Mouse (Mus musculus) T-helper 2 cell (primary cell): Measurements from ENCODE around the gene Rit1.

Experiments
- in situ Hi-C: fragments of 300-600 bp; cut with MboI, MseI; formaldehyde crosslinking; loops from one replicate; pipeline ENCODE4 v1.15.1; 2025; ENCODE audit warnings: high pct_unique_total_duplicates

Rit1 gene

GRCm38 (mm10) chr3:88716399-88717197, at the start of gene Rit1:
Gene Rit1 (plus strand): TSS chr3:88716838.
- in situ Hi-C loops = loop anchor here (25.0 kb wide), 1 partner anchor 779 kb away; the partner anchor contains the start of genes Crabp2, Isg20l2 and Rrnad1

DNA sequence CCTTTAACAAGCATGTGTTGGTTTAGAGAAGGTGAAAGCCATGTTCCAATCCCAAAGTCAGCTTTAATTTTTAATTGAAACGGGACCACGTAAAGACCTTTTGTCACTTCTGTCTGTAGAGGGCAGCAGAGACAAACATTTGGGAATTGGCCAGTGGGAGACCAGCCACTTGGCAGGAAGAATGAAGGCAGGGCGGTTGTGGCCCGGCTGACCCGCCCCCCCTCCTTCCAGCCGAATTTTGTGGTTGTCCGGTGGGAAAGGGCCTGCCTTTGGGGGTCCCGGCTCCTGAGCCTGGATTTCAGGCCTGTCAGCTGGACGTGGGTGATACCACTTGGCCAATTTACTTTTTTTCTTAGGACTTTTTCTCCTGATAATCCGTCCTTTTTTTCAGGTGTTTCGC, 39.2 kb upstream of the Rit1 start:
- in situ Hi-C loops = loop anchor here (5.0 kb wide), 1 partner anchor 70 kb away; no protein-coding TSS in a partner anchor

DNA sequence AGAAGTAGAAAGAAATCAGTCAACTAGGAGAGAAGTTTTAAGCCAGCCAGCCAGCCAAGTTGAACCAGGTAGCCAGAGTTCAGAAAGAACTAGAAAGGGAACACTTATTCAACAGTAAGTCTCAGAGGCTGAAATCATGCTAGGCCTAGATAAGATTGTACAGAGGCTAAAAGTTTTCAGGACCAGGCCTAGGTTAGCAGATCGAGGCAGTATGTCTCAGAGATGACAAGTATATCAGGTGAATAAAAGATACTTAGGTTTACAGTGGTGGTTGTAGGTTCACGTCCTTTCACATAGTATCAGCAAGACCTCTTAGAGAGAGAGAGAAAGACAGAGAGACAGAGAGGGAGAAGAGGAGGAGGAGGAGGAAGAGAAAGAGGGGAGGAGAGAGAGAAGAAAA, 32.8 kb upstream of the Rit1 start:
- in situ Hi-C loops = loop anchor here (10.0 kb wide), 2 partner anchors 339 to 1391 kb away; partner anchors contain the start of gene Tpm3

DNA sequence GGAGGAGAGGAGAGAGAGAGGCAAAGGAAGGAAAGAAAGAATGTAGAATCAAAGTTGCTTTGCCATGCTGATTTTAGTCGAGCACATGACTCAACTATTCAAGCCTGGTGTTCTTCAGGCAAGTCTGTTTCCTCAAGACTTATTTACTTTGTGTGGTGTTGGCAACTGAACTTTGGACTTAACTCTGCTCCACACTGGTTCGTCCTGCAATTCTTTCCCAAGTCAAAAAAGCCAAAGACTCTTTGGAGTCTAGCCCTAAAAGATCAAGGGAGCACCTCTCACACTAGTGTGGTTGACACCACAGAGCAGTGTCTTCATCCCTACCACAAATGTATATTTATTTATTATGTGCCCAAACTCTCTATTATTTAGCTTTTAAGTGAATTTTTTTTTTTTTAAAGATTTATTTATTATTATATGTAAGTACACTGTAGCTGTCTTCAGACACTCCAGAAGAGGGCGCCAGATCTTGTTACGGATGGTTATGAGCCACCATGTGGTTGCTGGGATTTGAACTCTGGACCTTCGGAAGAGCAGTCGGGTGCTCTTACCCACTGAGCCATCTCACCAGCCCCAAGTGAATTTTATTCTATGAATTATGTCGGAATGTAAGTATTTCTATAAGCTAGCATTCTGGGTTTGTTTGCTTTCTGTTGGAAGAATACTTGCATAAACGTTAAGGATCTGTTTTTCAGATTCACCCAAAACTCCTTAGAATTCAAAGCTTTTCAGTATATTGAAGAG, 32.2 kb upstream of the Rit1 start:
- in situ Hi-C loops = loop anchor here (10.0 kb wide), 2 partner anchors 340 to 1390 kb away; partner anchors contain the start of gene Tpm3

DNA sequence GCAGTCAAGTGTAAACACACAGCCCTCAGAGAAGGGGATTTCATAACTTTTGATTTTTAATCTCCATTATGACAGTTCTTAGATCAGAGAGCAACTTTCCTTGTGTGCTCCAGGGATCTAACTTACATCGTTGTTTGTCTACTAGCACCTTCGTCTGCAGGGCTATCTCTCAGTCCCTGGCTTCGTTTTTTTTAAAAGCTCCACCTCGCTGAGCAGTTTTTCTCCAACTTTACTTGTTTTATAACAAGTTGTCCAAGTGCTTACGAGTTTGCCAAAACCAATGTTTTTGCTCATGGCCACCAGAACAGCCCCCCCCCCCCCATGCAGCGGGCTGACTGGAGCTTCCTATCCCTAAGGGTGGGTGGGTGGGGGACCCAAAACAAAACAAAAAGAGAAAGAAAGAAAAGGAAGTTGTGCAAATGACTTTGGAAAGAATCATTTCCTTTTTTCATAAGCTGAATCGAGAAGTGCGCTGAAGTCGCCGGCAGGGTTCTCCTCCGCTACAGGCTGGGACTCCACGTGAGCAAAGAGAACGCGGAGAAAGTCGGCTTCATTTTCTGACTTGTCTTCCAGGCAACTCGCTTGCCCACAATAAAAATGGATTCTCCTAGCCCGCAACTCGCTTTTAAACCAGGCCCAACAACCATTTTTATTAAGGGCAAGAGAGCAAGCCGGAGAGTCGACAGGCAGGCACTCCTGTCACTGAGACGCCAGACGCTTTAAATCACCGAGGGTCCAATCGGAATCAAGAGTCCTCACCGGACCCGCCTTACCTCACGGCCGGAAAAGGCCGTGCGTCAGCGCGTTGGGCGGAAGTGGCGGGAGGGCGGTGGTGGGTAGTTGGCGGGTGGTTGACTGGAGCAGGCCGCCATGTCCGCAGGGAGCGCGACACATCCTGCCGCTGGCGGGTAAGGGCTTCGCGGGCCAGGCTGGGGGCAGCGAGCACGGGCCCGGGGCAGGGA, 31.4 kb upstream of the Rit1 start, which contains the start of gene Khdc4:
Gene Khdc4 (plus strand): TSS at position 824 of the 962 bp plus-strand sequence.
- in situ Hi-C loops = loop anchor here (10.0 kb wide), 2 partner anchors 340 to 1390 kb away; partner anchors contain the start of gene Tpm3

DNA sequence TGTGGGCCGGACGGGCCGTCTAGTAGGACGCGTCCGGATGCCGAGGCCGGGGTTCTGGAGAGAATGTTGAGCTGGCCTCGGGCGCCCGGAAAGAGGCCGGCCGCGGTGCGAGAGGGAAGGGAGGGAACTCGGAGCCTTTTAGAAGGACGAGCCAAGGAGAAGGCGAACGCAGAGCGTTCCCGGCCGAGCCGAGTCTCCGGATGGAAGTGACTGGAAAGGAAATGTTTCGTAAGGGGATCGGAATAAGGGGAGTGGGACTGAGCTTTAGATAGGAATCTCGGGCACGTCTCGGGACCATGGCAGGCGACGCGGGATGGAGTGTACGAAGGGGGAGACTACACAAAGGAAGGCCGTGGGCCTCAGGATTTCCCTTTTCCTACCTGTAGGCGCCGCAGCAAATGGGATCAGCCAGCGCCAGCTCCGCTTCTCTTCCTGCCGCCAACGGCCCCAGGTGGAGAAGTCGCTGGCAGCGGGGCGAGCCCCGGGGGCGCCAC, 30.6 kb upstream of the Rit1 start:
- in situ Hi-C loops = loop anchor here (10.0 kb wide), 2 partner anchors 341 to 1389 kb away; partner anchors contain the start of gene Tpm3

GRCm38 (mm10) chr3:88686734-88687611, 29.7 kb upstream of the Rit1 start:
- in situ Hi-C loops = loop anchor here (10.0 kb wide), 2 partner anchors 342 to 1388 kb away; partner anchors contain the start of gene Tpm3

DNA sequence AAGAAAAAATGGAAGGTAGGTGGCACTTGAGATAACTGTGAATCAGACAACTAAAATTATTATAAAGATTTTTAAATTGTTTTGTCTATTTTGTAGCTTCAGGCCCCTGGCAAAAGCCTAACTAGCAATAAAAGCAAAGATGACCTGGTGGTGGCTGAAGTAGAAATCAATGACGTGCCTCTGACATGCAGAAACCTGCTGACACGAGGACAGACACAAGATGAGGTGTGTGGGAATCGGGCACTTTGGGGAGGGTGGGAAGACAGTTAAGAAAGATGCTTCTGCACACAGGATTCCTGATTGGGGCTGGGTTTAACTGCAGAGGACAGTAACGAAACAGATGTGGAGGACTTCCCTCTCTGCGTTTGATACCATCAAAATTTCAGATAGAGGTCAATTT, 27.6 kb upstream of the Rit1 start:
- in situ Hi-C loops = loop anchor here (10.0 kb wide), 2 partner anchors 344 to 1386 kb away; partner anchors contain the start of gene Tpm3

DNA sequence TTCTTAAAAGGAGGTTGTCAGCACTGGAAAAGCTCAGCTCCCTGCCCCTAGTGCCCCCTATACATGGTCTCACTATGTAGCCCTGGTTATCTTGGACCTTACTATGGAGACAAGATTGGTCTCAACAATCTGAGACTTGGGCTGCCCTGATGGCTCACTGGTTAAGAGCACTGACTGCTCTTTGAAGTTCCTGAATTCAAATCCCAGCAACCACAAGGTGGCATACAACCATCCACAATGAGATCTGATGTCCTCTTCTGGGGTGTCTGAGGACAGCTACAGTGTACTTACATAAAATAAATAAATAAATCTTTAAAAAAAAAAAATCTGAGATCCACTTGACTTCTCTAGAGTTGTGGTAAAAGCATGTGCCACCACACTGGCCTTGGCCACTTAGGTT, 21.1 kb upstream of the Rit1 start:
- in situ Hi-C loops = loop anchor here (5.0 to 10.0 kb wide), 2 partner anchors 63 to 1319 kb away; no protein-coding TSS in a partner anchor

GRCm38 (mm10) chr3:88698051-88698450, 18.6 kb upstream of the Rit1 start:
- in situ Hi-C loops = loop anchor here (5.0 to 10.0 kb wide), 2 partner anchors 66 to 1317 kb away; no protein-coding TSS in a partner anchor

GRCm38 (mm10) chr3:88698834-88699233, 17.8 kb upstream of the Rit1 start:
- in situ Hi-C loops = loop anchor here (5.0 to 10.0 kb wide), 2 partner anchors 67 to 1316 kb away; no protein-coding TSS in a partner anchor

- in situ Hi-C loops = loop anchor here (5.0 to 25.0 kb wide), 4 partner anchors 345 to 1235 kb away; partner anchors contain the start of genes Crabp2, Isg20l2 and Rrnad1
Measured at GRCm38 (mm10) chr3:88700247-88700646, 16.4 kb upstream of the Rit1 start.

- in situ Hi-C loops = loop anchor here (5.0 to 25.0 kb wide), 4 partner anchors 346 to 1234 kb away; partner anchors contain the start of genes Crabp2, Isg20l2 and Rrnad1
Measured at GRCm38 (mm10) chr3:88701222-88701621, 15.4 kb upstream of the Rit1 start.

- in situ Hi-C loops = loop anchor here (25.0 kb wide), 1 partner anchor 776 kb away; the partner anchor contains the start of genes Crabp2, Isg20l2 and Rrnad1
Measured at GRCm38 (mm10) chr3:88713709-88714108, 2.9 kb upstream of the Rit1 start.

DNA sequence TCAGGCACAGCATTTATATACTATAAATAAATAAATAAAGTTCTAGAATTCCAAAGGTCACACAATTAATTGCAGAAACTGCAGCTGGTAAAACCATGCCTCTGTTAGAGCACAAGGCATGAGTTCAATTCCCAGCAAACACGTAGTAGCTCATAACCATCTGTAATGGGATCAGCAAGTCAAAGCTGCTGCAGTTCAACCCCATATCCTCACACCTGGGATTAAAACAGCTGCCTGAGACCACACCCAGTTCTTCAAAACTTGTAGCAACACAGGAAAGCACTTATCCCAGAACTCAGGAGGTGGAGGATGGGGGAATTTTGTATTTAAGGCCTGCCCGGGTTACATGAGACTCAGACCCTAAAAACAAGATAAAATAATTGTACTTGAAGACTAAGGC, 1.9 kb upstream of the Rit1 start:
- in situ Hi-C loops = loop anchor here (25.0 kb wide), 1 partner anchor 777 kb away; the partner anchor contains the start of genes Crabp2, Isg20l2 and Rrnad1

DNA sequence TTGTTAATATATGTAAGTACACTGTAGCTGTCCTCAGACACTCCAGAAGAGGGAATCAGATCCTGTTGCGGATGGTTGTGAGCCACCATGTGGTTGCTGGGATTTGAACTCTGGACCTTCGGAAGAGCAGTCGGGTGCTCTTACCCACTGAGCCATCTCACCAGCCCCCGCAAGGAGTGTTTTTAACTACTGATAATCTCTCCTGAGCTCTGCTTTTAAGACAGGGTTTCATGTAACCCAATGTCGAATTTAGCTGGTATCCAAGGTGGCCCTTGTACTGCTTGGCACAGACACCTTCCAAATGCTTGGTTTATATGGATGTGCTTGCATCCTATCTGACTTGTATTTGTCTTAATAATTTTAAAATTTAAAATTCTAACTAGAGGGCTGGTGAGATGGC, 922 bp upstream of the Rit1 start:
- in situ Hi-C loops = loop anchor here (25.0 kb wide), 1 partner anchor 778 kb away; the partner anchor contains the start of genes Crabp2, Isg20l2 and Rrnad1

GRCm38 (mm10) chr3:88717198-88717798, 660 bp downstream of the Rit1 start:
- in situ Hi-C loops = loop anchor here (25.0 kb wide), 1 partner anchor 780 kb away; the partner anchor contains the start of genes Crabp2, Isg20l2 and Rrnad1

DNA sequence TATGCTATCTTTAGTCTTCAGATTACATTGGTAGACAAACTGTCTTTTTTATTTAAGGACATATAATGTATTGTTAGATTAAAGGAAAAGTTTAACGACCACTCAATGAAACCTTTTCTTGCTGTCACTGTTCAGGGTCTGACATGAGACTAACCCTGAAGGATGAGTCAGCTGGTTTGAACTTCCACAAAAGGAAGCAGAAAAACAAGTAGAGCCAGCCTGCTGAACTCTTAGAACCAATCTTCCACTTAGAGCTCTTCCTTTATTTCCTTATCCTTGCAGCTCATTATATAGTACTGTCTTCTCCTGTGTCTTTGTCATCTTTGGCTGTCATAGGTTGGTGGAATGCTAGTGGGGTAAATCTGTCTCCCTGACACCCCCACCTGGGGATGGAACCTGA, 1.2 kb downstream of the Rit1 start:
- in situ Hi-C loops = loop anchor here (25.0 kb wide), 1 partner anchor 781 kb away; the partner anchor contains the start of genes Crabp2, Isg20l2 and Rrnad1
